Mouse (Mus musculus): ENCODE results near the gene Prr3.
"Not testable (repeated sequence)": the region's sequence is repeated elsewhere in the genome, so short reads cannot be mapped to it uniquely, and the experiment has no call there.

The Prr3 gene

DNA sequence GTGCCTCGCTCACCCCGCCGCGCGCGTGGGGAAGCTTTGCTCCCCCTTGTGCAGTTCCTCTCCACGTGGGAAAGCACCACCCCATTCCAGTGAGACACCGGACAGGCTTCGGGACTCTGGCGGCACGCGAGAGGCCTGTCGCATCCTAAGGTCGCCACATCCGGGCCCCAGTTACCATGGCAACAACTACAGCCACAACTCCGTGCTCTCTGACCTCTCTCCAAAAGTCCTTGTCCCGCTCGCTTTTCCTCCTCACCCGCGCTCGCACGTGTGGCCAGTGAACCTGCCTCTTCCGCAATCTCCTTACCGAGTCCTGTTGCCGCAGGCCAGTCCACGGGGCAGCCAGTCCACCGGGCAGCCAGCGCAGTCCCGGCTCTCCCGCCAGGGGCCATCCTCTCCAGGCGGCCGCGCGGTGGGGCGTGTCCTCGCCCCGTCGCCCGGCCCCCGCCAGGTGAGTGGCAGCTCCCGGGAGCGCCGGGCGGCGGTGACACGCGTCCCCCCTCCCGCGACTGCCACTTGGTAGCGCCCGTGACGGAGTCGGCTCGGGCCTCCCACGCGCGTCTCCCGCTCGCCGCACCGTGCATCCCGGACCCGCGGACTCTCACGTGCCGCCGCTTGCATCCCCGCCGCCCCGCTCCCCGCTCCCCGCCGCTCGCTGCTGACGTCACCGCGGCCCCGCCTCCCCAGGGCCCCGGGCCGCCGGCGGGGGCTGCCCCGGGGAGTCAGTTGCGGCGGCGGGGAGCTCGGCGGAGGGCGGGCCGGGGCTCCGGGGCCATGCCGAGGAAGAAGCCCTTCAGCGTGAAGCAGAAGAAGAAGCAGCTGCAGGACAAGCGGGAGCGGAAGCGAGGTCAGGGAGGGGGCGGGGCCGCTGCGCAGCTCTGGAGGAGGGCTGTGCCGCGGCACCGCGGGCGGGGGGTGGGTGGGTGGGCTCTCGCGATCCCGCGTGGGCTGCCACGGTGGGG, at the start of gene Prr3, which contains the start of gene Gnl1:
TSS of gene Prr3 (minus strand) at position 836 of the 962 bp plus-strand sequence.
TSS of gene Gnl1 (plus strand) at position 451 of the 962 bp plus-strand sequence.
- peak; percentile 95 for DNase-seq

DNA sequence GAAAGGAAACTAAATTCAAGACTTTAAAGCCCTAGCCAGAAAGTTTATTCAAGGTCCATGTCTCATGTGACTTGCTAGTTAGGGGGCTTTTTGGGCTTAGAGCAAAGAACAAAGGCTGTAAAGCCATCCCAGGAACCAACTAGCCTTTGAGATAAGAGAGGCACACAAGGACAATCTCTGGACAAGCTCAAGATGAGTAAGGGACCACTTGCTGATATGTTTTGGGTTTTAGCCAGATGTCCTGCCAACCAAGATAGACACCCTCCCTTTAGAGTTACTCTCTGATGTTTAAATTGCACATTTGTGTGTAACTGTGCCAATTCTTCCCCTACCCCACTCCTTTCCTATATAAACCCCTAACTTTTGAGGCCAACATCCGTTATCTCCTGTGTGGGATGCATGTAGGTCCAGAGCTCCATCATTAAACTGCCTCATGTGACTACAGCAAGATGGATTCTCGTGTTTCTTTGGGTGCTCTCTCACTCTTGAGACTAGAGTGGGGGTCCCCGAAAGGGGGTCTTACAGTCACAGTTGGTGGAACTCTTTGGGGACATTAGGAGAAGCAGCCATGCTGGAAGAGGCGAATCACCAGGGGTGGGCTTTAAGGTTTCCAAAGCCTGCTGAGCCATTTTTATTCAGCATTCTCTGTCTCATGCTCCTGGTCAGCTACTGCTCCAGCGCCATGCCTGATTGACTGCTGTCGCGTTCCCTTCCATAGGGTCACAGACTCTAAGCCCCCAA, 49.0 kb upstream of the Prr3 start:
- DNase-seq, result no peak

GRCm38 (mm10) chr17:36027663-36028062, 47.6 kb upstream of the Prr3 start:
- DNase-seq, result no peak

- no peak for DNase-seq
Observed at GRCm38 (mm10) chr17:36025901-36026300, 45.9 kb upstream of the Prr3 start.

DNA sequence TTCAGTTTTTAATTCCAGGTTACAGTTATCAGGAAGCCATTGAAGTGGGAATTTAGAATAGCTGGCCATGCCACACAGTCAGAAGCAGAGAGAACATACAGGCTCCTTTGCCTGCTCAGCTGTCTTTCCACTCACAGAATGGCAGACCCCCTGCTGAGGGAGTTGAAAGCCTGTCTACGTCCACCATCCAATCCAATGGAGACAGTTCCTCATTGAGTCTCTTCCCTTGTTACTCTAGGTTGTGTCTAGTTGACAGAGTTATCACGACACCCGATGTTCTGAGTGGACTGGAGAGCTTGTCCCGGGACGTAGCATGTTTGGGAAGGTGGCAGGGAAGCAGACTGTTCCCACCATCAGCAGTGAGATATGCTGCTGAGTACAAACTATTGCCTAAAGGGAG, 45.2 kb upstream of the Prr3 start:
- DNase-seq, result no peak

- no peak for DNase-seq
Observed at GRCm38 (mm10) chr17:36023710-36024654, 43.9 kb upstream of the Prr3 start.

- no peak for DNase-seq
Observed at GRCm38 (mm10) chr17:36022922-36023321, 42.9 kb upstream of the Prr3 start.

DNA sequence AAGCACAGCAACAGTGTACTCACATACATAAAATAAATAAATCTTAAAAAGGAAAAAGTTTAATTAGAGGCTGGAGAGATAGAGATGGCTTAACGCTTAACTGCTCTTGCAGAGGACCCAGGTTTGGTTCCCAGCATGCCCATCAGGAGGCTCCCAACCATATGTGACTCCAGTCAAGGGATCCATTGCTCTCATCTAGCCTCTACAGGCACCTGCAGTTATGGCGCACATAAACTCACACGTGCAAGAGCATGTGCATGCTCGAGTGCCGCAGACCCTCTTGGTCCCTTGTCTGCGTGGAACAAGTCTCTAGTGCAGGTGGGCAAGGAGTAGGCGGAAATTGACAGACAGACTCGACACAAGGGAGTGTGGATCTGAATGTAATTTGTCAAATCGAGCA, 42.1 kb upstream of the Prr3 start:
- no peak for DNase-seq

DNA sequence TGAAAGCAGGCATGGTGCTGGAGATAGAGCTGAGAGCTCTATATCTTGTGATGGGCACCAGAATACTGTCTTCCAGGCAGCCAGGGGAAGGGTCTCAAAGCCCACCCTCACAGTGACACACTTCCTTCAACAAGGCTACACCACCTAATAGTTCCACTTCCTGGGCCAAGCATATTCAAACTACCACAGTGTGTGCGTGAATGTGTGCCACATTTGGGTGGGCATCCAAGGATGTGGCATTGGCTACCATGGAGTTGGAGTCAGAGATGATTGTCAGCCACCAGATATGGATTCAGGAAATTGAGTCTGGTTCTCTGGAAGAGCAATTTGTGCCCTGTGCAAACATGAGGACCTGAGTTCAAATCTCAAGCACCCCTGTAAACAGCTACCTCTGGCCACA, 41.3 kb upstream of the Prr3 start:
- no peak for DNase-seq

DNA sequence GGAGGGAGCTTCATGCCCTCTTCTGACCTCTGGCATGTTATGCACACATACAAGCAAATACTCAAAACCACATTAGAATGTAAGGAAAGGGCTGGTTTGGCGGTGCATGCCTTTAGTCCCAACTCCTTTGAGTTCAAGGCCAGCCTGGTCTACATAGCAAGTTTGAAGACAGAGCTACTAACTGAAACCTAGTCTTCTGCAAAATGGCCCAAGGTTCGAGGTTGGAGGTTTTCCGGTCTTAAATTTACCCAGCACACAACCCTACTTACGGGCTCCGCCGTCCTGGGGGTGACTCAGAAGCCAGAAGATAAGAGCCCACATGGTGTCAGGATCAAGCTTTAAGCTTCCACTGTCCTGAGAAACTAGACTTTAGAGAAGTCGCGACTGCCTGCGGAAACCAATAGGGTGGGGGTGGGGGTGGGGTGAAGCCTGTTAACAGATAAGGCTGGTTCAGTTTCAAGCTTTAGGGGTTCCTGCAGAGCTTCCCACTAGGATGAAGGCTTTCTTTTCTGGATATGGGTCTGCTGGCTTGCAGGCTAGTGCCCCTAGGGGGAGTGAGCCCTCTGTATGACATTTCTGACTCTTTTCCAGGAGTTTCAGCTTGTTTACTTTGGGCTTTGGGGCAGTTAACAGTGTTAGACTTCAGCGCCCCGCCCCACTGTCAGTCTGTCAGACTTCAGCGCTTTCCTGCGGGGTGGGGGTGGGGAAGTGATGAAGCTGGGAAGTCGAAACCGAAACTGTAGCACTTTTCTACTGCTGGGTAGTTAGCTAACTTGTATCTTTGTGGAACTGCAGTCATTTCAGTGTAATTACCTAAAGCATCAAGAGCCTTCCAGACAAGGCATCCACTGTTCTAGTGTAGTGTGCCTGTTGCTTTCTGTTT, 40.4 kb upstream of the Prr3 start, which contains the start of gene H2-T24:
TSS of gene H2-T24 (minus strand) at position 370 of the 883 bp plus-strand sequence.
- DNase-seq, result no peak

- DNase-seq, result no peak
Observed at GRCm38 (mm10) chr17:36019519-36019918, 39.5 kb upstream of the Prr3 start.

GRCm38 (mm10) chr17:36018979-36019378, 38.9 kb upstream of the Prr3 start:
- DNase-seq, result no peak

- peak; percentile 42 for DNase-seq
Observed at GRCm38 (mm10) chr17:36017046-36017445, 37.0 kb upstream of the Prr3 start.

DNA sequence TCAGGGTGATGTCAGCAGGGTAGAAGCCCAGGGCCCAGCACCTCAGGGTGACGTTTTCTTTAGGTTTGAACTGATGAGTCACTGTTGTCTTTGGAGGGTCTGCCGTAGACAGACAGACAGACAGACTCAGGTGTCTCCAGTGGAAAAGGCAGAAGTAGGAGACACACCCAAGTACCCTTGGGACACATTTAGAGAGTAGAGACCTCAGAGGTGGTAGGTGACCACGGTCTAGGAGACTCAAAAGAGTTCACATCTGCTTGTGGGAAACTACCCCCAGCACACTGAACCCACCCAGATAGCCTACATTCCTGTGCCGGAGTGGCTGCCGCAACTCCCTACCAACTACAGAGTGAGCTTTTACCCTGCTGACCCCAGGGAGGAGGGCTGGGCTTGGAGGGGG, 34.9 kb upstream of the Prr3 start:
- DNase-seq, result no peak

GRCm38 (mm10) chr17:36004409-36004808, 24.4 kb upstream of the Prr3 start:
- not testable (repeated sequence) for DNase-seq

DNA sequence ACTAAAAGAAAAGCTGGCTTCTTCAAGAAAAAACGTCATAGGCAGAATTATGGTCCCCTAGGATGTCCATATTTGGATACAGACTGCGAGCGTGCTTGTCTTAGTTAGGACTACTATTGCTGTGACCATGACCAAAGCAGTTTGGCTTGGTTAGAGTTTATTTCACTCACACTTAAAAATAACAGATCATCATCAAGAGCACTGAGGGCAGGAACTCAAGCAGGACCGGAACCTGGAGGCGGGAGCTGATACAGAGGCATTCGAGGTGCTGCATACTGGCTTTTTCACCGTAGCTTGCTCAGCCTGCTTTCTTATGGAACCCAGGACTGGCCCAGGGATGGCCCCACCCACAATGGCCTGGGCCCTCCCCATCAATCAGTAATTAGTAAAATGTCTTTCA, 23.3 kb upstream of the Prr3 start:
- no peak for DNase-seq

DNA sequence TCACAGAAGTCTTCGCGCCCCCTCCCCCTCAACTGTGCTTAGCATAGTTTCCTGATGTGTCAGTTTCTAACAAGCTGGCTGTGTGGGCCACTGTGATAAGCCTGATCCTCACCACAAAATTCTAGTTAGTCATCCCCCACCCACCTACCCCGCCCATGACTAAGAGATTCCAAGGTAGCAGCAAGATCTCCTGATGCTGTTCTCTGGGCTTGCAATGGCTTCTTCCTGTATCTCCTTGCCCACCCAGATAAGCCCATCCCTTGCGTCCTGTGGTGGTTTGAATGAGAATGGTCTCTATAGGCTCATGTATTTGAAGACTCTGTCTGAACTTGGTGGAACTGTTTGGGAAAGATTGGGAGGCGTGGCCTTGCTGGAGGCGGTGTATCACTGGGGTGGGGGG, 21.9 kb upstream of the Prr3 start:
- DNase-seq, result no peak

- no peak for DNase-seq
Observed at GRCm38 (mm10) chr17:36001121-36001897, 21.3 kb upstream of the Prr3 start.

DNA sequence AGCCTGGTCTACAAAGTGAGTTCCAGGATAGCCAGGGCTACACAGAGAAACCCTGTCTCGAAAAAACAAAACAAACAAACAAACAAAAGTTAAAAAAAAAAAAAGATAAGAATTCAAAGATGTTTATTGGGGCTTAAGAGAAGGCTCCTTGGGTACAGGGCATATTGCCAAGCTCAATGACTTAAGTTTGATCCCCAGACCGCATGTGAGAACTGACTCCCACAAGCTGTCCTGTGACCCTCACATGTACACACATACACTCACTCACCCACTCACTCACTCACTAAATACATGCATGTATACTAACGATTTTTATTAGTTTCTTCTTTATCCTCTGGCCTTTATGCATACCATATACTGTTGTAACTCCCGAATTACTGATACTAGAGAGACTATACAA, 20.3 kb upstream of the Prr3 start:
- no peak for DNase-seq

DNA sequence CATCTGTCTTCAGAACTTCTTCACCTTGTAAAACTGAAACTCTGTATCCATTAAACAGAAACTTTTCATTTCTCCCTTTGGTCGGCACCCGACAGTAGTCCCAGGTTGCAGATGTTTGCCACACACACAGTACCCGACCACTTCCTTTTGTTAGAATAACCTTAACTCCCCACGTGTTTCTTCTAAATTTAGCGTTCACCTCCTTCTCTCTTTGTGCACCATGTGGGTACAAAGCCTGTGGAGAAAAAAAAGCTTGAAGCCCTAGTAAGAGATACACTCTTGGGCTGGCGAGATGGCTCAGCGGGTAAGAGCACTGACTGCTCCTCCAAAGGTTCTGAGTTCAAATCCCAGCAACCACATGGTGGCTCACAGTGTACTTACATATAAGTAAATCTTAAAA, 19.3 kb upstream of the Prr3 start:
- no peak for DNase-seq

All from cerebellum, adult 9-11 months (tissue).